ENCODE assay signal across 8 mouse cellular contexts in genomic region chr6:88903708-88904107, GRCm38 (mm10). TPM values are rescaled to one million over a fixed set of nuclear protein-coding genes. Genes with fewer than 3 reads are reported as not detected.
DNase-seq lines count a peak whose midpoint lies in the region; ATAC-seq and TF ChIP-seq lines count a peak whose summit lies in the region.

No protein-coding gene starts in this region.

- H3ac ChIP-seq in C2C12 (ENCODE audit: control insufficient read depth, insufficient read length, low read depth), result no peak overlapping the region

- H3K4me2 ChIP-seq in heart, embryonic 16.5 days (ENCODE audit: low read depth, low read length), result peak overlapping the region; percentile 90

- no peaks in the 10 kb centered on the region for H3K9me3 ChIP-seq in heart, embryonic 16.5 days (replicated peaks; ENCODE audit: control insufficient read depth, low read length)

- H3K36me3 ChIP-seq in C2C12 (ENCODE audit: control insufficient read depth, insufficient read depth) (no peaks in the 10 kb centered on the region), macrophage (ENCODE audit: inconsistent target) (peaks cover 22% of the 10 kb centered on the region)
- peaks cover 2% of the 10 kb centered on the region; the same call in 1 of the 2 replicates for H3K36me3 ChIP-seq in heart, embryonic 16.5 days (ENCODE audit: control insufficient read depth, insufficient read depth)

- no peak overlapping the region; the same call in 1 of the 2 replicates for H3K9ac ChIP-seq in heart, embryonic 16.5 days (ENCODE audit: low read length)

- 72% methylated on average over 5 of the region's 5 CpGs for WGBS in heart, embryonic 16.5 days
- 43% methylated on average over 5 of the region's 5 CpGs for WGBS in macrophage (ENCODE audit: missing documents)

- H3K79me3 ChIP-seq in C2C12 (ENCODE audit: low read depth), result peaks cover 18% of the 10 kb centered on the region

- ATAC-seq in heart, embryonic 16.5 days (replicated peaks; ENCODE audit: extremely low read depth, insufficient read depth, low FRiP score), result no peak

- H3K4me3 ChIP-seq in C2C12 (ENCODE audit: insufficient read depth, poor library complexity, severe bottlenecking) (peak overlapping the region; percentile 72), macrophage (ENCODE audit: inconsistent target) (peak overlapping the region; percentile 89)
- no peak overlapping the region for H3K4me3 ChIP-seq in heart, embryonic 16.5 days (ENCODE audit: low read length)

- DNase-seq in cerebellum, adult 9-11 months, result peak; percentile 37
- no peak for DNase-seq in cerebellum, postnatal 14 days
- no peak for DNase-seq in right cerebral cortex, postnatal 10 days (ENCODE audit: low spot score in 2 of 2)
- DNase-seq in embryo, embryonic 10 days (ENCODE audit: low spot score), result no peak
- DNase-seq in urinary bladder, postnatal 36 days (ENCODE audit: low spot score in 2 of 2), result no peak

- H3K27ac ChIP-seq in heart, embryonic 16.5 days (ENCODE audit: low read length), result no peak overlapping the region
- peak overlapping the region; percentile 93 for H3K27ac ChIP-seq in macrophage

- H3K4me1 ChIP-seq in heart, embryonic 16.5 days (ENCODE audit: control insufficient read depth, insufficient read depth, low read length), result peaks cover 40% of the 10 kb centered on the region

- no peaks in the 10 kb centered on the region for H3K27me3 ChIP-seq in C2C12 (ENCODE audit: control insufficient read depth, insufficient read depth, insufficient read length)
- H3K27me3 ChIP-seq in heart, embryonic 16.5 days (ENCODE audit: control insufficient read depth, insufficient read depth, low read length), result no peaks in the 10 kb centered on the region

- no peak for TF ChIP-seq CTCF in C2C12 (IDR thresholded peaks at IDR 0.05; ENCODE audit: control insufficient read depth, insufficient read depth, insufficient read length)

- H3K79me2 ChIP-seq in C2C12 (ENCODE audit: control insufficient read depth, insufficient read depth) (peaks cover 39% of the 10 kb centered on the region), macrophage (ENCODE audit: inconsistent target) (peaks cover 75% of the 10 kb centered on the region)

TF ChIP-seq in C2C12, 6 proteins besides CTCF, POLR2A, EP300 and RAD21:
- TF ChIP-seq MAX (IDR thresholded peaks at IDR 0.05), result no peak
- TF ChIP-seq USF1 (IDR thresholded peaks at IDR 0.05; ENCODE audit: low read depth), result no peak
- TF ChIP-seq CEBPB (IDR thresholded peaks at IDR 0.05; ENCODE audit: low read depth), result no peak
- no peak for TF ChIP-seq MYOD1 (IDR thresholded peaks at IDR 0.05; ENCODE audit: control insufficient read depth, insufficient read length, low read depth)

RNA-seq across cellular contexts. Expression of gene Tpra1, which starts 1.7 kb away (rescaled TPM):
- polyA plus RNA-seq in C2C12 (2012; fragmentation: generic; extraction: Trizol) (29.1 TPM), macrophage (2018) (101 to 202 TPM (median 130 TPM) in 3 replicates)
- 54.9 and 58.0 TPM in 2 replicates for polyA plus RNA-seq in heart, embryonic 16.5 days (2015; fragmentation: Nextera tagmentation; extraction: Ambion mirVana)
- total RNA-seq in macrophage (2018; cell fraction: chromatin; rRNA removed), result 100 to 1,000 TPM in 22 of 26 experiments, 10 to 100 TPM in 4; 34.3 to 638 (median 220) TPM
- total RNA-seq in macrophage (2018; cell fraction: cytosol; rRNA removed), result 100 to 1,000 TPM in 23 of 26 experiments, 10 to 100 TPM in 3; 65.7 to 224 (median 135) TPM
- total RNA-seq in macrophage (2018; cell fraction: nucleus; rRNA removed), result 100 to 1,000 TPM in 21 of 26 experiments, 10 to 100 TPM in 5; 40.5 to 401 (median 169) TPM

RNA-seq across cellular contexts. Expression of gene Mcm2, which starts 5.1 kb away (rescaled TPM):
- polyA plus RNA-seq in C2C12 (2012; fragmentation: generic; extraction: Trizol), result 126 TPM
- 88.3 and 94.7 TPM in 2 replicates for polyA plus RNA-seq in heart, embryonic 16.5 days (2015; fragmentation: Nextera tagmentation; extraction: Ambion mirVana)
- total RNA-seq in macrophage (2018; cell fraction: chromatin; rRNA removed), result 10 to 100 TPM in 14 of 26 experiments, 1 to 10 TPM in 12; 1.5 to 28.4 (median 11.7) TPM
- 10 to 100 TPM in 20 of 26 experiments, 1 to 10 TPM in 6; 8.0 to 18.1 (median 12.9) TPM for total RNA-seq in macrophage (2018; cell fraction: cytosol; rRNA removed)
- 10 to 100 TPM in 10 of 26 experiments, 1 to 10 TPM in 16; 3.3 to 75.8 (median 9.0) TPM for total RNA-seq in macrophage (2018; cell fraction: nucleus; rRNA removed)
- 7.5 to 84.8 TPM (median 17.8 TPM) in 3 replicates for polyA plus RNA-seq in macrophage (2018)

RNA-seq across cellular contexts. Expression of gene Podxl2, which starts 28.9 kb away (rescaled TPM):
- 2.8 TPM for polyA plus RNA-seq in C2C12 (2012; fragmentation: generic; extraction: Trizol)
- 43.7 and 45.0 TPM in 2 replicates for polyA plus RNA-seq in heart, embryonic 16.5 days (2015; fragmentation: Nextera tagmentation; extraction: Ambion mirVana)
- total RNA-seq in macrophage (2018; cell fraction: chromatin; rRNA removed), result 1 to 10 TPM in 1 of 26 experiments, under 1 TPM in 1, not detected in 24; 0.57 to 2.8 TPM
- under 1 TPM in 3 of 26 experiments, not detected in 23; 0.10 to 0.32 (median 0.24) TPM for total RNA-seq in macrophage (2018; cell fraction: cytosol; rRNA removed)
- total RNA-seq in macrophage (2018; cell fraction: nucleus; rRNA removed), result under 1 TPM in 1 of 26 experiments, not detected in 25; 0.62 TPM
- 0.11 TPM in 1 of 3 replicates, not detected in the others for polyA plus RNA-seq in macrophage (2018)

Comparison
In these comparisons a context has a peak if more than half of its experiments do, and no peak if none do; other contexts are left out.
1. RNA of gene Podxl2, which starts 28.9 kb away (polyA plus RNA-seq): 43.7 to 45.0 TPM in heart, embryonic 16.5 days; 2.8 TPM in C2C12 (single experiment) and 0.11 TPM in macrophage; every median in the first group is over 10 times any median in the second.